Mouse (Mus musculus) liver, embryonic 14.5 days (tissue): ENCODE measurements around the gene Slamf7.

Experiments used
- CTCF ChIP-seq: IDR thresholded peaks from 2 replicates; pipeline ENCODE4 v1.5.1; 2016; ENCODE audit warnings: antibody characterized with exemption, low read depth, control low read depth
- EP300 ChIP-seq: IDR thresholded peaks from 2 replicates; pipeline ENCODE4 v1.6.1; 2016; ENCODE audit warnings: antibody characterized with exemption, low read depth

DNA sequence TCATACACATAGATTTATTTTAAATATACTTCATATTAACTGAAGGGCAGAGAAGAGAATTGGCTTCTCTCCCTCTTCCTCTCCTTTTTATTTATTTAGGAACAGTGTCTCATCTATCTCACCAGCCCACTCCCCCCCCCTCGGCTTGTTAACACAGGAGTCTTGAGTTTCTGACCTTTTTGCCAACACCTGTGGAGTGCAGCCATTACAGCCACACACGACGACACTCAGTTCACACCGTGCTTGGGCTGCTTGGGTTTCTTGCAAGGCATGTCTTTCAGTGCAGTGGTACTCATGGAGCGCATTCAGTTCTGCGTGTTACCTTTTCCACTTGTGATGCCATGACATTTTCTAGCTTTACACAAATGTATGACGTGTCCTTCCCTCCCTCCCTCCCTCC lies 22.8 kb downstream of the Slamf7 start:
- no peak for TF ChIP-seq CTCF
- TF ChIP-seq EP300: no peak
